Mouse (Mus musculus) lung, embryonic 14.5 days (tissue): ENCODE results near the gene Inhbb. TPM values are rescaled to one million over a fixed set of nuclear protein-coding genes. Genes with fewer than 3 reads are reported as not detected.

Experiments
- ATAC-seq: fragments of 200-750 bp; cut with Nextera tagmentation; 2 replicates; pipeline ENCODE4 v1.8.0; 2017; ENCODE audit warnings: mild to moderate bottlenecking, moderate TSS enrichment, moderate library complexity; ENCODE audit not compliant: insufficient read depth
- DNase-seq: peaks from one replicate; pipeline ENCODE4 v3.0.0-alpha.2; 2015
- H3K27ac ChIP-seq: fragments of 300-500 bp; sonication (generic); 2 replicates; pipeline ENCODE4 v1.5.1; 2014; ENCODE audit warnings: low read depth, mild to moderate bottlenecking, moderate library complexity
- H3K27me3 ChIP-seq: fragments of 300-500 bp; sonication (generic); 2 replicates; pipeline ENCODE4 v1.6.1; 2014; ENCODE audit warnings: low read length, control low read depth; ENCODE audit not compliant: insufficient read depth
- H3K36me3 ChIP-seq: fragments of 300-500 bp; sonication (generic); 2 replicates; pipeline ENCODE4 v1.6.1; 2014; ENCODE audit warnings: control low read depth; ENCODE audit not compliant: insufficient read depth
- H3K4me1 ChIP-seq: fragments of 300-500 bp; sonication (generic); 2 replicates; pipeline ENCODE4 v1.6.1; 2014; ENCODE audit warnings: antibody characterized with exemption, control low read depth; ENCODE audit not compliant: insufficient read depth
- H3K4me2 ChIP-seq: fragments of 300-500 bp; sonication (generic); 2 replicates; pipeline ENCODE4 v1.6.1; 2014; ENCODE audit warnings: mild to moderate bottlenecking
- H3K4me3 ChIP-seq: fragments of 300-500 bp; sonication (generic); 2 replicates; pipeline ENCODE4 v1.5.1; 2014; ENCODE audit warnings: low read depth, low read length
- H3K9ac ChIP-seq: fragments of 300-500 bp; sonication (generic); 2 replicates; pipeline ENCODE4 v1.6.1; 2014
- H3K9me3 ChIP-seq: fragments of 300-500 bp; sonication (generic); 2 replicates; pipeline ENCODE4 v1.6.1; 2016; ENCODE audit warnings: low read depth, low read length, control low read depth
- CTCF ChIP-seq: IDR thresholded peaks from 2 replicates; pipeline ENCODE4 v1.5.1; 2016; ENCODE audit warnings: antibody characterized with exemption, low read depth
- WGBS: fragments of 180-500 bp; shearing (Covaris S2); extraction: QIAGEN DNeasy Blood & Tissue Kit; methylation state at CpG from one replicate; pipeline ENCODE4 v1.1.7; 2014; 5-methylcytosine and 5-hydroxymethylcytosine counted together
- polyA plus RNA-seq: library from polyadenylated mRNA; unstranded; fragments of >200 nt; fragmentation: Nextera tagmentation; extraction: Ambion mirVana; gene quantifications from 2 replicates; pipeline ENCODE4 v1.2.1, GENCODE M21; 2014

The Inhbb gene
- polyA plus RNA-seq, result 0.13 and 0.20 TPM in 2 replicates

- peak within 1 kb of the TSS; percentile 99 for H3K4me2 ChIP-seq
- peak; percentile 29; the same call in 1 of the 2 replicates for ATAC-seq
- peak; percentile 49 for DNase-seq
- peaks cover 80% of the 10 kb centered on the region for H3K27me3 ChIP-seq
- H3K9me3 ChIP-seq, result no peaks in the 10 kb centered on the region
- H3K4me1 ChIP-seq, result no peaks in the 10 kb centered on the region
- H3K4me3 ChIP-seq, result peak within 1 kb of the TSS; percentile 60
- no peak for TF ChIP-seq CTCF
- under 1% methylated on average over 73 of the region's 92 CpGs for WGBS
- H3K9ac ChIP-seq, result peak within 1 kb of the TSS; percentile 50
- H3K27ac ChIP-seq, result no peak within 1 kb of the TSS
- H3K36me3 ChIP-seq, result no peaks in the 10 kb centered on the region
These were observed at the start of gene Inhbb for GRCm38 (mm10) chr1:119421576-119422421. TSS of gene Inhbb (minus strand) at chr1:119422248.

- 37% methylated on average over 2 of the region's 2 CpGs for WGBS
- Histone ChIP-seq H3K4me2 (no peak overlapping the region), H3K27ac (no peak overlapping the region), H3K4me1 (no peaks in the 10 kb centered on the region), H3K27me3 (no peaks in the 10 kb centered on the region), H3K9ac (no peak overlapping the region), H3K9me3 (no peaks in the 10 kb centered on the region), H3K4me3 (no peak overlapping the region), H3K36me3 (no peaks in the 10 kb centered on the region; the same call in 1 of the 2 replicates)
- DNase-seq (peak; percentile 83), ATAC-seq (no peak)
- peak; percentile 73 for TF ChIP-seq CTCF
These were observed 41.3 kb upstream of the Inhbb start for GRCm38 (mm10) chr1:119463386-119463785.

- H3K9me3 ChIP-seq, result no peaks in the 10 kb centered on the region
- no peak overlapping the region for H3K4me2 ChIP-seq
- no peak overlapping the region for H3K9ac ChIP-seq
- H3K36me3 ChIP-seq, result no peaks in the 10 kb centered on the region
- ATAC-seq (no peak), DNase-seq (no peak)
- H3K4me3 ChIP-seq, result no peak overlapping the region
- no peaks in the 10 kb centered on the region for H3K27me3 ChIP-seq
- H3K27ac ChIP-seq, result no peak overlapping the region
- H3K4me1 ChIP-seq, result no peaks in the 10 kb centered on the region
- WGBS, result 77% methylated on average over 2 of the region's 2 CpGs
- no peak for TF ChIP-seq CTCF
These were observed 38.0 kb upstream of the Inhbb start for GRCm38 (mm10) chr1:119460062-119460461.

GRCm38 (mm10) chr1:119457993-119458605 lies 36.1 kb upstream of the Inhbb start:
- TF ChIP-seq CTCF, result peak; percentile 76
- no peak overlapping the region for H3K4me2 ChIP-seq
- ATAC-seq, result peak; percentile 33; the same call in 1 of the 2 replicates

GRCm38 (mm10) chr1:119457528-119457855 lies 35.4 kb upstream of the Inhbb start:
- WGBS, result 33% methylated on average over 5 of the region's 5 CpGs
- no peaks in the 10 kb centered on the region for H3K9me3 ChIP-seq
- DNase-seq (no peak), ATAC-seq (peak; percentile 32; the same call in 1 of the 2 replicates)
- H3K4me3 ChIP-seq, result no peak overlapping the region
- H3K27ac ChIP-seq, result no peak overlapping the region
- H3K27me3 ChIP-seq, result no peaks in the 10 kb centered on the region
- no peak overlapping the region for H3K9ac ChIP-seq
- H3K36me3 ChIP-seq, result no peaks in the 10 kb centered on the region
- TF ChIP-seq CTCF, result no peak
- no peak overlapping the region for H3K4me2 ChIP-seq
- H3K4me1 ChIP-seq, result no peaks in the 10 kb centered on the region

More at GRCm38 (mm10) chr1:119457993-119458605, 36.1 kb upstream of the Inhbb start:
- H3K9ac ChIP-seq, result no peak overlapping the region
- H3K27me3 ChIP-seq, result no peaks in the 10 kb centered on the region
- no peaks in the 10 kb centered on the region for H3K4me1 ChIP-seq
- 9% methylated on average over 10 of the region's 10 CpGs for WGBS
- no peaks in the 10 kb centered on the region for H3K9me3 ChIP-seq
- no peak overlapping the region for H3K4me3 ChIP-seq
- no peaks in the 10 kb centered on the region for H3K36me3 ChIP-seq
- peak; percentile 94 for DNase-seq
- H3K27ac ChIP-seq, result no peak overlapping the region

GRCm38 (mm10) chr1:119456671-119457527 lies 34.9 kb upstream of the Inhbb start:
- no peaks in the 10 kb centered on the region for H3K4me1 ChIP-seq
- no peaks in the 10 kb centered on the region for H3K9me3 ChIP-seq
- no peaks in the 10 kb centered on the region for H3K27me3 ChIP-seq
- 27% methylated on average over 19 of the region's 19 CpGs for WGBS
- H3K36me3 ChIP-seq, result no peaks in the 10 kb centered on the region
- peak overlapping the region; percentile 33; the same call in 1 of the 2 replicates for H3K4me2 ChIP-seq
- H3K4me3 ChIP-seq, result peak overlapping the region; percentile 8; the same call in 1 of the 2 replicates
- DNase-seq (no peak), ATAC-seq (peak; percentile 49; the same call in 1 of the 2 replicates)
- no peak overlapping the region for H3K27ac ChIP-seq
- TF ChIP-seq CTCF, result no peak
- H3K9ac ChIP-seq, result no peak overlapping the region
